Mouse (Mus musculus): ENCODE results near the gene Slc9a9. TPM values are rescaled to one million over a fixed set of nuclear protein-coding genes. Genes with fewer than 3 reads are reported as not detected.
"Not testable (repeated sequence)": the region's sequence is repeated elsewhere in the genome, so short reads cannot be mapped to it uniquely, and the experiment has no call there.

Gene Slc9a9
- total and polyA plus RNA-seq, 2 experiments from 2014 or later = 6.0 to 6.7 TPM

GRCm38 (mm10) chr9:94634275-94634674 is 35.4 kb upstream of the Slc9a9 start:
- H3K27ac ChIP-seq (ENCODE audit: low read depth, low read length) = not testable (repeated sequence)

GRCm38 (mm10) chr9:94645631-94646030 is 24.1 kb upstream of the Slc9a9 start:
- H3K36me3 ChIP-seq (ENCODE audit: insufficient read depth, low read length) = no peaks in the 10 kb centered on the region
- H3K27me3 ChIP-seq (ENCODE audit: insufficient read depth, low read length) = no peaks in the 10 kb centered on the region
- H3K4me1 ChIP-seq (ENCODE audit: insufficient read depth, low read length) = no peaks in the 10 kb centered on the region
- H3K9ac ChIP-seq (replicated peaks; ENCODE audit: low read length, poor library complexity, severe bottlenecking) = no peak overlapping the region
- no peak overlapping the region for H3K4me3 ChIP-seq (ENCODE audit: low read depth, low read length)
- no peak for TF ChIP-seq CTCF (IDR thresholded peaks at IDR 0.05)
- no peak overlapping the region for H3K4me2 ChIP-seq (ENCODE audit: low read depth, low read length, poor library complexity, severe bottlenecking)
- WGBS = 84% methylated on average over 6 of the region's 6 CpGs
- DNase-seq (ENCODE audit: low spot score) (no peak), ATAC-seq (ENCODE audit: low FRiP score) (no peak)
- H3K27ac ChIP-seq (ENCODE audit: low read depth, low read length) = no peak overlapping the region
- H3K9me3 ChIP-seq (ENCODE audit: low read length) = no peaks in the 10 kb centered on the region

More at GRCm38 (mm10) chr9:94634275-94634674, 35.4 kb upstream of the Slc9a9 start:
- not testable (repeated sequence) for DNase-seq (ENCODE audit: low spot score); H3K36me3 ChIP-seq (ENCODE audit: insufficient read depth, low read length); H3K27me3 ChIP-seq (ENCODE audit: insufficient read depth, low read length); H3K9ac ChIP-seq (replicated peaks; ENCODE audit: low read length, poor library complexity, severe bottlenecking); H3K4me1 ChIP-seq (ENCODE audit: insufficient read depth, low read length); H3K4me2 ChIP-seq (ENCODE audit: low read depth, low read length, poor library complexity, severe bottlenecking); ATAC-seq (ENCODE audit: low FRiP score); H3K4me3 ChIP-seq (ENCODE audit: low read depth, low read length); H3K9me3 ChIP-seq (ENCODE audit: low read length)
- WGBS = 95% methylated on average over 4 of the region's 4 CpGs
- peak; percentile 27; the same call in 1 of the 2 replicates for TF ChIP-seq CTCF (IDR thresholded peaks at IDR 0.05)

GRCm38 (mm10) chr9:94647425-94647824 is 22.3 kb upstream of the Slc9a9 start:
- Histone ChIP-seq H3K36me3 (ENCODE audit: insufficient read depth, low read length) (no peaks in the 10 kb centered on the region), H3K27ac (ENCODE audit: low read depth, low read length) (no peak overlapping the region), H3K4me2 (ENCODE audit: low read depth, low read length, poor library complexity, severe bottlenecking) (no peak overlapping the region), H3K4me3 (ENCODE audit: low read depth, low read length) (no peak overlapping the region), H3K27me3 (ENCODE audit: insufficient read depth, low read length) (no peaks in the 10 kb centered on the region), H3K9ac (replicated peaks; ENCODE audit: low read length, poor library complexity, severe bottlenecking) (no peak overlapping the region), H3K9me3 (ENCODE audit: low read length) (no peaks in the 10 kb centered on the region), H3K4me1 (ENCODE audit: insufficient read depth, low read length) (no peaks in the 10 kb centered on the region)
- DNase-seq (ENCODE audit: low spot score) = no peak
- ATAC-seq (ENCODE audit: low FRiP score) = no peak
- 71% methylated on average over 4 of the region's 4 CpGs for WGBS
- TF ChIP-seq CTCF (IDR thresholded peaks at IDR 0.05) = no peak

- Histone ChIP-seq H3K4me1 (ENCODE audit: insufficient read depth, low read length) (no peaks in the 10 kb centered on the region), H3K4me3 (ENCODE audit: low read depth, low read length) (no peak overlapping the region), H3K27me3 (ENCODE audit: insufficient read depth, low read length) (no peaks in the 10 kb centered on the region), H3K9me3 (ENCODE audit: low read length) (no peaks in the 10 kb centered on the region), H3K27ac (ENCODE audit: low read depth, low read length) (no peak overlapping the region), H3K4me2 (ENCODE audit: low read depth, low read length, poor library complexity, severe bottlenecking) (no peak overlapping the region), H3K36me3 (ENCODE audit: insufficient read depth, low read length) (no peaks in the 10 kb centered on the region), H3K9ac (replicated peaks; ENCODE audit: low read length, poor library complexity, severe bottlenecking) (no peak overlapping the region)
- ATAC-seq (ENCODE audit: low FRiP score) = no peak
- DNase-seq (ENCODE audit: low spot score) = no peak
- TF ChIP-seq CTCF (IDR thresholded peaks at IDR 0.05) = no peak
- 48% methylated on average over 1 of the region's 1 CpGs for WGBS
Measured at GRCm38 (mm10) chr9:94649991-94650390, 19.7 kb upstream of the Slc9a9 start.

- Histone ChIP-seq H3K4me1 (ENCODE audit: insufficient read depth, low read length) (no peaks in the 10 kb centered on the region), H3K36me3 (ENCODE audit: insufficient read depth, low read length) (no peaks in the 10 kb centered on the region), H3K27me3 (ENCODE audit: insufficient read depth, low read length) (no peaks in the 10 kb centered on the region), H3K9me3 (ENCODE audit: low read length) (no peaks in the 10 kb centered on the region), H3K4me2 (ENCODE audit: low read depth, low read length, poor library complexity, severe bottlenecking) (no peak overlapping the region), H3K9ac (replicated peaks; ENCODE audit: low read length, poor library complexity, severe bottlenecking) (no peak overlapping the region), H3K27ac (ENCODE audit: low read depth, low read length) (no peak overlapping the region), H3K4me3 (ENCODE audit: low read depth, low read length) (no peak overlapping the region)
- TF ChIP-seq CTCF (IDR thresholded peaks at IDR 0.05) = no peak
- ATAC-seq (ENCODE audit: low FRiP score) (no peak), DNase-seq (ENCODE audit: low spot score) (no peak)
- WGBS = 81% methylated on average over 6 of the region's 6 CpGs
Measured at GRCm38 (mm10) chr9:94653198-94653597, 16.5 kb upstream of the Slc9a9 start.

GRCm38 (mm10) chr9:94653827-94654226 is 15.9 kb upstream of the Slc9a9 start:
- no peak for TF ChIP-seq CTCF (IDR thresholded peaks at IDR 0.05)
- 80% methylated on average over 2 of the region's 2 CpGs for WGBS

More at GRCm38 (mm10) chr9:94653827-94654226, 15.9 kb upstream of the Slc9a9 start:
- H3K4me3 ChIP-seq (ENCODE audit: low read depth, low read length) = no peak overlapping the region
- no peak overlapping the region for H3K27ac ChIP-seq (ENCODE audit: low read depth, low read length)
- no peaks in the 10 kb centered on the region for H3K4me1 ChIP-seq (ENCODE audit: insufficient read depth, low read length)
- no peak overlapping the region for H3K4me2 ChIP-seq (ENCODE audit: low read depth, low read length, poor library complexity, severe bottlenecking)
- H3K27me3 ChIP-seq (ENCODE audit: insufficient read depth, low read length) = no peaks in the 10 kb centered on the region
- no peak for ATAC-seq (ENCODE audit: low FRiP score)
- no peak overlapping the region for H3K9ac ChIP-seq (replicated peaks; ENCODE audit: low read length, poor library complexity, severe bottlenecking)
- no peaks in the 10 kb centered on the region for H3K36me3 ChIP-seq (ENCODE audit: insufficient read depth, low read length)
- no peaks in the 10 kb centered on the region for H3K9me3 ChIP-seq (ENCODE audit: low read length)
- DNase-seq (ENCODE audit: low spot score) = no peak
